Mouse (Mus musculus): ENCODE measurements around the gene Kcmf1.

- no peak for TF ChIP-seq MYOG (IDR thresholded peaks at IDR 0.05; ENCODE audit: control insufficient read depth, extremely low read depth, insufficient read length)
- no peak for TF ChIP-seq USF1 (IDR thresholded peaks at IDR 0.05; ENCODE audit: low read depth)
- no peak for TF ChIP-seq CTCF (IDR thresholded peaks at IDR 0.05; ENCODE audit: control insufficient read depth, insufficient read depth, insufficient read length)
- TF ChIP-seq MAX (IDR thresholded peaks at IDR 0.05) = no peak
- no peak for TF ChIP-seq MYOD1 (IDR thresholded peaks at IDR 0.05; ENCODE audit: control insufficient read depth, insufficient read length, low read depth)
These were observed 21.3 kb upstream of the Kcmf1 start for GRCm38 (mm10) chr6:72921081-72921480.
